Mouse (Mus musculus): ENCODE data around the gene Lrrfip1. TPM values are rescaled to one million over a fixed set of nuclear protein-coding genes. Genes with fewer than 3 reads are reported as not detected.

Gene Lrrfip1
- total RNA-seq, 2 experiments from 2014 or later, result 70.8 to 121 TPM

GRCm38 (mm10) chr1:91109302-91109701 is 110.8 kb downstream of the Lrrfip1 start:
- ATAC-seq (replicated peaks; ENCODE audit: poor library complexity), result no peak

GRCm38 (mm10) chr1:91112171-91112570 is 113.6 kb downstream of the Lrrfip1 start:
- no peak for ATAC-seq (replicated peaks; ENCODE audit: poor library complexity)

- no peak for ATAC-seq (replicated peaks; ENCODE audit: poor library complexity)
Observed at GRCm38 (mm10) chr1:91112606-91113005, 114.1 kb downstream of the Lrrfip1 start.

- ATAC-seq (replicated peaks; ENCODE audit: poor library complexity), result no peak
Observed at GRCm38 (mm10) chr1:91122121-91122520, 123.6 kb downstream of the Lrrfip1 start.

GRCm38 (mm10) chr1:91123004-91123403 is 124.5 kb downstream of the Lrrfip1 start:
- ATAC-seq (replicated peaks; ENCODE audit: poor library complexity), result no peak

GRCm38 (mm10) chr1:91123466-91123865 is 124.9 kb downstream of the Lrrfip1 start:
- ATAC-seq (replicated peaks; ENCODE audit: poor library complexity), result peak; percentile 55; the same call in 1 of the 2 replicates

GRCm38 (mm10) chr1:91128849-91129248 is 130.3 kb downstream of the Lrrfip1 start:
- ATAC-seq (replicated peaks; ENCODE audit: poor library complexity), result no peak

- no peak for ATAC-seq (replicated peaks; ENCODE audit: poor library complexity)
Observed at GRCm38 (mm10) chr1:91137036-91137435, 138.5 kb downstream of the Lrrfip1 start.

- peak; percentile 82 for ATAC-seq (replicated peaks; ENCODE audit: poor library complexity)
Observed at GRCm38 (mm10) chr1:91144813-91145212, 146.3 kb downstream of the Lrrfip1 start, which contains the start of gene Rbm44. Gene Rbm44, plus strand, starts transcription at chr1:91145089.

- peak; percentile 50; the same call in 1 of the 2 replicates for ATAC-seq (replicated peaks; ENCODE audit: poor library complexity)
Observed at GRCm38 (mm10) chr1:91151509-91151908, 153.0 kb downstream of the Lrrfip1 start.

- no peak for ATAC-seq (replicated peaks; ENCODE audit: poor library complexity)
Observed at GRCm38 (mm10) chr1:91166798-91167197, 168.3 kb downstream of the Lrrfip1 start.

GRCm38 (mm10) chr1:91169157-91169556 is 170.6 kb downstream of the Lrrfip1 start:
- ATAC-seq (replicated peaks; ENCODE audit: poor library complexity), result peak; percentile 65

- peak; percentile 38 for ATAC-seq (replicated peaks; ENCODE audit: poor library complexity)
Observed at GRCm38 (mm10) chr1:91174796-91175195, 176.3 kb downstream of the Lrrfip1 start.

GRCm38 (mm10) chr1:91176026-91176425 is 177.5 kb downstream of the Lrrfip1 start:
- ATAC-seq (replicated peaks; ENCODE audit: poor library complexity), result peak; percentile 62

GRCm38 (mm10) chr1:91176871-91177270 is 178.3 kb downstream of the Lrrfip1 start:
- no peak for ATAC-seq (replicated peaks; ENCODE audit: poor library complexity)

Other genes with a start within 250 kb of the Lrrfip1 start
- gene Col6a3, start 154.8 kb upstream of the Lrrfip1 start, total RNA-seq (2015), result not detected in 2 replicates
- gene Col6a3, start 154.8 kb upstream of the Lrrfip1 start, total RNA-seq (2017), result not detected in 2 replicates
- 0.07 and 1.0 TPM in 2 replicates for gene Mlph, start 83.7 kb upstream of the Lrrfip1 start, total RNA-seq (2015)
- gene Mlph, start 83.7 kb upstream of the Lrrfip1 start, total RNA-seq (2017), result 0.27 and 0.42 TPM in 2 replicates
- not detected in 2 replicates for gene Prlh, start 45.6 kb upstream of the Lrrfip1 start, total RNA-seq (2015)
- not detected in 2 replicates for gene Prlh, start 45.6 kb upstream of the Lrrfip1 start, total RNA-seq (2017)
- gene Rab17, start 29.1 kb upstream of the Lrrfip1 start, total RNA-seq (2015), result 0.69 and 1.0 TPM in 2 replicates
- 2.3 and 3.0 TPM in 2 replicates for gene Rab17, start 29.1 kb upstream of the Lrrfip1 start, total RNA-seq (2017)
- 3.9 and 5.3 TPM in 2 replicates for gene Rbm44, start 146.4 kb downstream of the Lrrfip1 start, total RNA-seq (2015)
- gene Rbm44, start 146.4 kb downstream of the Lrrfip1 start, total RNA-seq (2017), result 6.4 and 6.5 TPM in 2 replicates
- gene Ramp1, start 181.1 kb downstream of the Lrrfip1 start, total RNA-seq (2015), result 184 and 191 TPM in 2 replicates
- 174 and 180 TPM in 2 replicates for gene Ramp1, start 181.1 kb downstream of the Lrrfip1 start, total RNA-seq (2017)

Data from megakaryocyte progenitor cell, adult 5-6 weeks (primary cell).